Mouse (Mus musculus) cortical plate, adult 2 months (tissue): ENCODE measurements around the gene Omt2b. TPM values are rescaled to one million over a fixed set of nuclear protein-coding genes. Genes with fewer than 3 reads are reported as not detected.

Experiments
- H3K27ac ChIP-seq: fragments of 200-500 bp; 2 replicates; pipeline ENCODE4 v1.5.1; 2012; ENCODE audit warnings: low read length, control low read depth, inconsistent platforms; ENCODE audit not compliant: insufficient read depth
- H3K4me1 ChIP-seq: fragments of 200-500 bp; 2 replicates; pipeline ENCODE4 v1.6.1; 2011; ENCODE audit warnings: low read length; ENCODE audit not compliant: control insufficient read depth, insufficient read depth
- H3K4me3 ChIP-seq: fragments of 200-500 bp; 2 replicates; pipeline ENCODE4 v1.5.1; 2011; ENCODE audit warnings: mild to moderate bottlenecking, low read length, control low read depth; ENCODE audit not compliant: insufficient read depth
- CTCF ChIP-seq: fragments of 200-500 bp; IDR thresholded peaks from 2 replicates; pipeline ENCODE4 v1.5.1; 2011; ENCODE audit warnings: mild to moderate bottlenecking, control low read depth, low read length; ENCODE audit not compliant: insufficient read depth; ENCODE audit errors: extremely low read depth
- POLR2A ChIP-seq: fragments of 200-500 bp; IDR thresholded peaks from 2 replicates; pipeline ENCODE4 v1.6.1; 2011; ENCODE audit warnings: mild to moderate bottlenecking, low read length, control low read depth; ENCODE audit not compliant: insufficient read depth; ENCODE audit errors: extremely low read depth
- polyA plus RNA-seq: library from polyadenylated mRNA; depleted of rRNA; stranded (reverse); fragments of >200 nt; gene quantifications from 2 replicates; pipeline ENCODE4 v1.2.3, GENCODE M21; 2012; rRNA removed

The Omt2b gene
- polyA plus RNA-seq, 1 experiment = not detected

DNA sequence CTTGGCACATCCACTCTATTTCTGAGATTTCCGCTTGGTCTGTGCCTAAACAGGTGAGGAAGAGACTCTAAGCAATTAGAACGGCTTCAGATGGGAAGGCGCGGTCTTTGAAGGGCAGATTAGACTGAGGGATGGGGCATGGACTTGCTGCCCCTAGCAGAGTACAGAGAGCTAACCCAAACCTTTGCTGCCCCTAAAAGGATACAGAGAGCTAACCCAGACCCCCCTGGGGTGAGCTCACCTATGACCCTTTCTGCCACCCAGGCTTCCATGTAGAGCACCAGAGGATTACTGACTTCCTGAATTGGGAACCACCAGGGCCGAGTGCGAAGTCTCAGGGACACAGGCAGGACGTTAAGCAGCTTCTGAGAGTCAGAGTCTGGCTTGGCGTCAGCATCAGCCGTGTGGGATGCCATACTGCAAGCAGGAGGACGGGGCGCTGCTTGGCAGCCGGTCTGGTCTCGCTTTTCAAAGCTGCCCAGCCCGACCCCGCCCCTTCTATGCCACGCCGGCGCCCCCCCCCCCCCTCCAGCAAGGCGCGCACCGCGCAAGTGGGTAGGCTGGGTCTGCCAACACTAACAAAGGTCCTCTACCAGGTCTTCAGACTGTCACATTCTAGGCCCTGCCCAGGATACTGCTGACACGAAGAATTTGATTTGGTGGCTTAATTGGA lies 50.9 kb downstream of the Omt2b start, which contains the start of gene Ooep:
TSS of gene Ooep (minus strand) at position 613 of the 673 bp plus-strand sequence.
- TF ChIP-seq CTCF (no peak), POLR2A (no peak)
- H3K27ac ChIP-seq = no peak within 1 kb of the TSS
- no peak within 1 kb of the TSS for H3K4me3 ChIP-seq
- H3K4me1 ChIP-seq = no peaks in the 10 kb centered on the region

Other genes starting within 250 kb of the Omt2b start
- 138 and 144 TPM in 2 replicates for gene Fbxo9, start 218.5 kb upstream of the Omt2b start, polyA plus RNA-seq
- 18.0 and 19.1 TPM in 2 replicates for gene Ick, start 218.4 kb upstream of the Omt2b start, polyA plus RNA-seq
- gene Gsta4, start 144.8 kb upstream of the Omt2b start, polyA plus RNA-seq = 85.6 and 92.4 TPM in 2 replicates
- not detected in 2 replicates for gene Gsta1, start 96.9 kb upstream of the Omt2b start, polyA plus RNA-seq
- gene Gm3776, start 70.5 kb upstream of the Omt2b start, polyA plus RNA-seq = not detected in 2 replicates
- gene Gm10639, start 37.7 kb upstream of the Omt2b start, polyA plus RNA-seq = not detected in 2 replicates
- gene Omt2a, start 12.8 kb upstream of the Omt2b start, polyA plus RNA-seq = not detected in 2 replicates
- 0.28 and 0.44 TPM in 2 replicates for gene Gsta2, start 28.2 kb downstream of the Omt2b start, polyA plus RNA-seq
- 0.26 TPM in 1 of 2 replicates, not detected in the other for gene Dppa5a, start 40.6 kb downstream of the Omt2b start, polyA plus RNA-seq
- gene Ooep, start 51.1 kb downstream of the Omt2b start, polyA plus RNA-seq = 0.06 and 0.08 TPM in 2 replicates
- gene Ddx43, start 68.2 kb downstream of the Omt2b start, polyA plus RNA-seq = 0.21 and 0.27 TPM in 2 replicates
- 0.61 and 0.96 TPM in 2 replicates for gene Cgas, start 115.6 kb downstream of the Omt2b start, polyA plus RNA-seq
- gene Mto1, start 120.6 kb downstream of the Omt2b start, polyA plus RNA-seq = 29.6 and 30.4 TPM in 2 replicates
- gene Gm17324, start 121.2 kb downstream of the Omt2b start, polyA plus RNA-seq = 1.0 and 1.1 TPM in 2 replicates
- 3,308 and 3,313 TPM in 2 replicates for gene Eef1a1, start 161.6 kb downstream of the Omt2b start, polyA plus RNA-seq